Mouse (Mus musculus) midbrain, embryonic 12.5 days (tissue): ENCODE results near the gene Lrp10. TPM values are rescaled to one million over a fixed set of nuclear protein-coding genes. Genes with fewer than 3 reads are reported as not detected.

Source experiments
- ATAC-seq: fragments of 200-750 bp; cut with Nextera tagmentation; 2 replicates; pipeline ENCODE4 v1.8.0; 2017; ENCODE audit warnings: low read depth, moderate TSS enrichment, moderate library complexity; ENCODE audit not compliant: low FRiP score
- H3K27ac ChIP-seq: fragments of 300-500 bp; sonication (generic); replicated peaks from 2 replicates; pipeline ENCODE4 v1.5.1; 2016; ENCODE audit warnings: mild to moderate bottlenecking
- H3K27me3 ChIP-seq: fragments of 300-500 bp; sonication (generic); 2 replicates; pipeline ENCODE4 v1.6.1; 2016; ENCODE audit warnings: mild to moderate bottlenecking
- H3K36me3 ChIP-seq: fragments of 300-500 bp; sonication (generic); 2 replicates; pipeline ENCODE4 v1.6.1; 2016
- H3K4me1 ChIP-seq: fragments of 300-500 bp; sonication (generic); 2 replicates; pipeline ENCODE4 v1.6.1; 2016
- H3K4me2 ChIP-seq: fragments of 300-500 bp; sonication (generic); replicated peaks from 2 replicates; pipeline ENCODE4 v1.6.1; 2016; ENCODE audit warnings: mild to moderate bottlenecking, moderate library complexity
- H3K4me3 ChIP-seq: fragments of 300-500 bp; sonication (generic); 2 replicates; pipeline ENCODE4 v1.5.1; 2016; ENCODE audit warnings: mild to moderate bottlenecking
- H3K9ac ChIP-seq: fragments of 300-500 bp; sonication (generic); replicated peaks from 2 replicates; pipeline ENCODE4 v1.6.1; 2016; ENCODE audit warnings: mild to moderate bottlenecking, moderate library complexity
- H3K9me3 ChIP-seq: fragments of 300-500 bp; sonication (generic); 2 replicates; pipeline ENCODE4 v1.6.1; 2016; ENCODE audit warnings: mild to moderate bottlenecking
- WGBS: fragments of 180-500 bp; shearing (Covaris S2); methylation state at CpG from one replicate; pipeline ENCODE4 v1.1.7; 2016; 5-methylcytosine and 5-hydroxymethylcytosine counted together
- polyA plus RNA-seq: library from polyadenylated mRNA; unstranded; fragments of >200 nt; fragmentation: Nextera tagmentation; extraction: Ambion mirVana; gene quantifications from 2 replicates; pipeline ENCODE4 v1.2.1, GENCODE M21; 2016

Lrp10 gene
- polyA plus RNA-seq, 1 experiment from 2014 or later: 31.1 TPM

DNA sequence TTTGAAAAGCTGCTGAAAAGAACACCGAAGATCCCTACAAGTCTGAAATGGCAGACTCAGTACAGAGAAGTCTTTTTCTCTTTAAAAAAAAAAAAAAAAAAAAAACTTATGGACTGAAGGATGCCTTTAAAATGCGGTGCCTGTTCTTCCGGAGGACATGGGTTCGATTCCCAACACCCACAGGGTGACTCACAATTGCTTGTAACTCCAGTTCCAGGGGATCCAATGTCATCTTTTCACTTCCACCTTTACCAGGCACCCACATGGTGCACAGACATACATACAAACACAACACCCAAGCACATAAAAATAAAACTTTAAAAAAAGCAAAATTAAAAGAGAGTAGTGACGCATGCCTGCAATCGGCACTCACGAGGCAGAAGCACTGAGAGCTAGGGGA lies 36.2 kb upstream of the Lrp10 start:
- Histone ChIP-seq H3K27me3 (peaks cover 7% of the 10 kb centered on the region; the same call in 1 of the 2 replicates), H3K4me1 (peaks cover 47% of the 10 kb centered on the region), H3K9ac (no peak overlapping the region), H3K36me3 (peaks cover 10% of the 10 kb centered on the region; the same call in 1 of the 2 replicates), H3K4me2 (peak overlapping the region; percentile 64), H3K27ac (no peak overlapping the region), H3K4me3 (peak overlapping the region; percentile 86), H3K9me3 (no peaks in the 10 kb centered on the region)
- WGBS: 93% methylated on average over 7 of the region's 7 CpGs
- ATAC-seq: no peak

DNA sequence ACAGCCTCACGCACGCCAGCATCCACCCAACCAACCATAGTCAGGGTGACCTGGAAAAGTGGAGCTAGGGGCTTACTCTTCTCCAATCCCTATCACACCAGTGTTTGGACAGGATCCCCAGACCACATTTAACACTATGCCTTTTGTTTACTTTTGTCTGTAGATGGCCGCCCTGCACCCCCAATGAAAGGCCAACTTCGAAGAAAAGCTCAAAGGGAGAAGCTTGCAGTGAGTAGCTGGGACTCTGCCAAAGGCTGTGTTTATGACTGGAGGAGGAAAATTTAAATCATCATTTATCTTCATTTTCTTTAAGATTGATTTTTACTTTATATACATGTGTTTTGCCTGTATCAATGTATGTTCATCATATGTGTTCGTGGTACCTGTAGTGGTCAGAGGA lies 35.5 kb upstream of the Lrp10 start:
- Histone ChIP-seq H3K4me3 (no peak overlapping the region), H3K4me2 (no peak overlapping the region), H3K4me1 (peaks cover 54% of the 10 kb centered on the region), H3K9me3 (no peaks in the 10 kb centered on the region), H3K27me3 (peaks cover 11% of the 10 kb centered on the region; the same call in 1 of the 2 replicates), H3K27ac (no peak overlapping the region), H3K9ac (no peak overlapping the region), H3K36me3 (peaks cover 10% of the 10 kb centered on the region; the same call in 1 of the 2 replicates)
- ATAC-seq: no peak
- WGBS: 94% methylated on average over 5 of the region's 5 CpGs

DNA sequence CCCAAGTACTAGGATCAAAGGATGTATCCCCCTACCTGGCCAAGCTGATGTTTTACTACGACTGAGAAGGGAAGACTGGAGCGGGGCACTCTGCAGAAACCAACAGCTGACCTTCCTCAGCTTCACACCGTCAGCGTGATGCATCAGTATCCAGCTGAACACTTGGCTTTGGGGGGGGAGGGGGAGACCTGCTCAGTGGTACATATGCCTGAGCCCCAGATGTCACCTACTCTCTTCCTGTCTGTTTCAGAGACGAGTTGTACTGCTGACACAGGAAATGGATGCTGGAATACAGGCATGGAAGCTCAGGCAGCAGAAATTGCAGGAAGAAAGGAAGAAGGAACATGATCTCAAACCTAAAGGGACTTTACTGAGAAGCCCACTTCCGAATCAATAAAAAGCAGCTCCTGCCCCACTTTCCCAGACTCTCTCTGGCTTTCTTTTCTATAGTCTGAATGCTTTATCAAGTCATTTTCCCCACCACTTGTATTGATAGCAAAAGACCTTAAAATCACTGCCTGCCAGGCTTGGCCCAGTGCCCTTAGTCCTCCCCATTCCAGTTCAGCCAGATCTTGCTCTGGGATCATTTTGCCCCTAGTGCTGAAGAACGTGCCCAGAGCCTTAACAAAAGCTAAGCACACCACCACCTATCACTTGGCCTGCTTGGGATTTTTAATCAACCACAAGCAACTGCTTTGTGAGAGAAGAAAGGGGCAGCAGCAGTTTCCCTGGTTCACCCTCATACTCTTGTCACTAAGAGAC lies 34.4 kb upstream of the Lrp10 start:
- H3K9ac ChIP-seq: no peak overlapping the region
- WGBS: 67% methylated on average over 7 of the region's 7 CpGs
- peaks cover 13% of the 10 kb centered on the region; the same call in 1 of the 2 replicates for H3K27me3 ChIP-seq
- H3K36me3 ChIP-seq: peaks cover 10% of the 10 kb centered on the region; the same call in 1 of the 2 replicates
- H3K9me3 ChIP-seq: no peaks in the 10 kb centered on the region
- H3K27ac ChIP-seq: peak overlapping the region; percentile 30
- no peak for ATAC-seq
- peaks cover 63% of the 10 kb centered on the region for H3K4me1 ChIP-seq
- H3K4me2 ChIP-seq: peak overlapping the region; percentile 61
- H3K4me3 ChIP-seq: 0 out of 2 replicates have a peak overlapping the region, but pooled peaks have one; percentile 3

- Histone ChIP-seq H3K4me1 (peaks cover 63% of the 10 kb centered on the region), H3K9ac (peak overlapping the region; percentile 87), H3K36me3 (peaks cover 10% of the 10 kb centered on the region; the same call in 1 of the 2 replicates), H3K9me3 (no peaks in the 10 kb centered on the region), H3K4me3 (peak overlapping the region; percentile 56), H3K4me2 (peak overlapping the region; percentile 61), H3K27me3 (peaks cover 13% of the 10 kb centered on the region; the same call in 1 of the 2 replicates), H3K27ac (peak overlapping the region; percentile 84)
- WGBS: 2% methylated on average over 18 of the region's 18 CpGs
- no peak for ATAC-seq
Measured at GRCm38 (mm10) chr14:54430406-54431145, 33.4 kb upstream of the Lrp10 start.

GRCm38 (mm10) chr14:54431334-54432077 lies 32.4 kb upstream of the Lrp10 start, which contains the start of gene Mmp14:
Gene Mmp14, plus strand, starts transcription at chr14:54431612.
- Histone ChIP-seq H3K4me2 (peak within 1 kb of the TSS; percentile 61), H3K27ac (peak within 1 kb of the TSS; percentile 84), H3K36me3 (peaks cover 10% of the 10 kb centered on the region; the same call in 1 of the 2 replicates), H3K9me3 (no peaks in the 10 kb centered on the region), H3K4me3 (peak within 1 kb of the TSS; percentile 56), H3K9ac (peak within 1 kb of the TSS; percentile 87), H3K27me3 (peaks cover 13% of the 10 kb centered on the region; the same call in 1 of the 2 replicates), H3K4me1 (peaks cover 57% of the 10 kb centered on the region)
- peak; percentile 62 for ATAC-seq
- under 1% methylated on average over 49 of the region's 49 CpGs for WGBS

DNA sequence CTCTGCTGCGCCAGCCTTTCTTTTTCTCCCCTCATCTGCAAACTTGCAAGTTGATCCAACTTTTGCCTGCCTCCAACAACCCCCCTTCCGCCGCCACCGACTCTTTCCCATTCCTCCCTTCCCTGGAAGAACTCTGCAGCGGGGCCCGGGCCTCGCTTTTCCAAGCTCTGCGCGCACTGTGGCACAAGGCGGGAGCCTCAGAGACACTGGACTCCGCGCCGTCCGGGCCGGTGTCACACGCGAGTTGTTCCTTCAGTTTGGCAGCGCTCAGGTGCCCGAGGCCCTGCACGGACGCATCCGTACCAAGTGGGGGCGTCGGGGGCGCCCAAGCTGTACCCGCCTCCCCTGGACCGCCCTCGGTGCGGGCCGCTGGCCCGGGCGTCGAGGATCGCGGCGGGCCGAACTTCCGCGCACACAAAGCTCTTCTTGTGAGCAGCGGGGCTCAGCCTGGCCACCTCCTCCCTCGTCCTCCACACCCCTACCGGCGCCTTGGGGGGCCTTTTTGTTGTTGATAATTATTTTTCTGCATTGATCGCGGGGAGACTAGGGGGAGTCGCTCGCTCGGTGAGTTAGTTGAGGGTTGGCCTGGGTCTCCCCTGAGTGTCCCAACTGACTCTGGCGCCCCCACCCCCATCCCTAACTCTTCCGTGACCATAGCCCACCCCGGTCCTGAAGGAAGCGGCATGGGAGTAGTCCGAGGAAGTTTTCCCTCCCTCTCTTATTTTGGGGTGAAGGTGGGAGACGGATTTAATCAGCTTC lies 31.7 kb upstream of the Lrp10 start:
- Histone ChIP-seq H3K36me3 (peaks cover 10% of the 10 kb centered on the region; the same call in 1 of the 2 replicates), H3K27me3 (peaks cover 13% of the 10 kb centered on the region; the same call in 1 of the 2 replicates), H3K4me1 (peaks cover 57% of the 10 kb centered on the region), H3K4me2 (peak overlapping the region; percentile 61), H3K4me3 (peak overlapping the region; percentile 56), H3K9me3 (no peaks in the 10 kb centered on the region), H3K9ac (peak overlapping the region; percentile 87), H3K27ac (peak overlapping the region; percentile 84)
- ATAC-seq: peak; percentile 55; the same call in 1 of the 2 replicates
- 4% methylated on average over 54 of the region's 54 CpGs for WGBS

DNA sequence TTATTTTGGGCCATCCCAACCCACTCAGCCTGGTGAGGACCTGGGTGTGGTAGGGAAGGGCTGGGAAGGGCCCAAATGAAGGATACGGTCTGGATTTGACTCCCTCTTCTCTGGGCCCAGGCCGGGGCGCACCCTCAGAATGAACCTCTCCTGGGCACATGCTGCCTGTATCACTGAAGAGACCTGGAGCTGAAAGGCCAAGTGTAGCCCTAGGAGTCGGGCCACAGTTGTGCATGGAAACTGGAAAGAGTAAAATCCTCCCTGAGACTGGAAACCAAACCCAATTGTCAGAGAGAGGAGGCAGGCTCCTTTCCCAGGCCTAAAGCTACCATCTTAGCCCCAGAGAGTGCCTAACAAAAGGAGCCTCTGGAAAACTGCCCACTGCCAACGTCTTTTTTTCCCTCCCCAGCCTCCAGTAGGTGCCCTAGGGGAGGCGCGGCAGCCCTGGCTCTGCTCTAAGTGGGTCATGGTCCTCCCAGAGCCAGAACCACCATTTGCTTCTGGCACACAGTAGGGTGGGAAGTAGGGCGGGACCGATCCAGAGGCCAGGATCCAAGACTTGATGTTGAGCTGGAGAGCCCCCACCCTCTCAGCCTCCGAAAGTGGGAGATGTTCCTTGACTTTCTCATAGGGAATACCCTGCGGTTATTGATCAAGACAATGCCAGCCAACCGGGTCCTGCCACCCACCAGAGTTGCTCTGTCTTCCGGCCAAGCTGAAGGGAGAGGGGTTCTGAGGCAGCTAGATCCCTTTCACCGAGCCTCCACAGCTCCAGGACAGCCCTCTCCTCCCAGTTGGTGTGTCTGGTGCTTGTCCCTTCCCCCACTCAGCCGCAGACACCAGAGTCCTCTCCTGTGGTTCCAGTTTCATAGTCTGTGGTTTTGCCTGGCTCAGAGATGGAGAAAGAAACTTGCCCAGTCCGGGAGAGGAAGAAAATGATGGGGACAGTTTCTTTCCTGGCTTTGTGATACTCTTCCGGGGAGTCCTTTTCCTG lies 30.8 kb upstream of the Lrp10 start:
- Histone ChIP-seq H3K36me3 (peaks cover 14% of the 10 kb centered on the region), H3K27ac (peak overlapping the region; percentile 84), H3K9me3 (no peaks in the 10 kb centered on the region), H3K4me2 (peak overlapping the region; percentile 61), H3K4me3 (peak overlapping the region; percentile 56), H3K27me3 (peaks cover 13% of the 10 kb centered on the region; the same call in 1 of the 2 replicates), H3K4me1 (peaks cover 48% of the 10 kb centered on the region), H3K9ac (peak overlapping the region; percentile 87)
- ATAC-seq: peak; percentile 7; the same call in 1 of the 2 replicates
- 47% methylated on average over 17 of the region's 17 CpGs for WGBS

- no peak for ATAC-seq
- peak overlapping the region; percentile 30; the same call in 1 of the 2 replicates for H3K27ac ChIP-seq
Measured at GRCm38 (mm10) chr14:54433941-54434531, 29.9 kb upstream of the Lrp10 start.

GRCm38 (mm10) chr14:54435194-54435918 lies 28.6 kb upstream of the Lrp10 start:
- Histone ChIP-seq H3K4me3 (no peak overlapping the region), H3K4me1 (peaks cover 34% of the 10 kb centered on the region), H3K4me2 (no peak overlapping the region), H3K9ac (no peak overlapping the region), H3K27me3 (peaks cover 13% of the 10 kb centered on the region; the same call in 1 of the 2 replicates), H3K36me3 (peaks cover 24% of the 10 kb centered on the region), H3K27ac (no peak overlapping the region), H3K9me3 (no peaks in the 10 kb centered on the region)
- 89% methylated on average over 11 of the region's 11 CpGs for WGBS
- no peak for ATAC-seq

More at GRCm38 (mm10) chr14:54433941-54434531, 29.9 kb upstream of the Lrp10 start:
- peak overlapping the region; percentile 61 for H3K4me2 ChIP-seq
- H3K36me3 ChIP-seq: peaks cover 22% of the 10 kb centered on the region
- H3K27me3 ChIP-seq: peaks cover 13% of the 10 kb centered on the region; the same call in 1 of the 2 replicates
- H3K4me3 ChIP-seq: peak overlapping the region; percentile 56; the same call in 1 of the 2 replicates
- H3K9ac ChIP-seq: peak overlapping the region; percentile 87; the same call in 1 of the 2 replicates
- peaks cover 46% of the 10 kb centered on the region for H3K4me1 ChIP-seq
- H3K9me3 ChIP-seq: no peaks in the 10 kb centered on the region
- whole genome bisulfite sequencing: 74% methylated on average over 12 of the region's 12 CpGs
